ENCODE assay signal across 25 mouse cellular contexts in genomic region chr5:132334796-132335195, GRCm38 (mm10).
DNase-seq lines count a peak whose midpoint lies in the region; ATAC-seq and TF ChIP-seq lines count a peak whose summit lies in the region.
"Had no signal": no experiment of that assay in that cellular context is flagged by ENCODE, and none has a peak within 500 bp of the region (broad histone marks: within the 10 kb centered on the region; RNA-seq: fewer than 3 reads in every experiment).

No protein-coding gene starts in this region.

- H3K27me3 ChIP-seq in forebrain, embryonic 15.5 days = no peaks in the 10 kb centered on the region
- H3K27me3 ChIP-seq in forebrain, embryonic 11.5 days (ENCODE audit: control insufficient read depth, insufficient read depth, low read length) = no peaks in the 10 kb centered on the region
- no peaks in the 10 kb centered on the region for H3K27me3 ChIP-seq in lung, embryonic 15.5 days
- H3K27me3 ChIP-seq in lung, postnatal 0 days (replicated peaks; ENCODE audit: insufficient read depth, low read length) = no peaks in the 10 kb centered on the region
- H3K27me3 ChIP-seq: CH12.LX; embryonic facial prominence, embryonic 12.5 days; forebrain, embryonic 12.5 days; Patski had no signal

- H3K4me3 ChIP-seq in forebrain, embryonic 15.5 days = no peak overlapping the region
- H3K4me3 ChIP-seq in forebrain, embryonic 11.5 days (ENCODE audit: low read depth, low read length) = no peak overlapping the region
- no peak overlapping the region for H3K4me3 ChIP-seq in lung, embryonic 15.5 days
- H3K4me3 ChIP-seq in lung, postnatal 0 days (ENCODE audit: low read depth, low read length) = no peak overlapping the region
- H3K4me3 ChIP-seq: embryonic facial prominence, embryonic 10.5 days; embryonic facial prominence, embryonic 12.5 days; forebrain, embryonic 12.5 days had no signal

- DNase-seq in forebrain, embryonic 11.5 days (ENCODE audit: low spot score) = no peak
- DNase-seq in lung, postnatal 10 days = no peak
- peak; percentile 83 for DNase-seq in lung, postnatal 0 days (ENCODE audit: low spot score)
- peak; percentile 31 for DNase-seq in lung, postnatal 36 days
- no peak for DNase-seq in kidney, adult 18-20 months
- DNase-seq: adrenal gland, adult 8-10 months; adrenal gland, postnatal 14 days; adrenal gland, postnatal 36 days; B cell, adult 2 months; cerebellum, adult 11-12 months; cerebellum, adult 2 months; cerebellum, adult 9-10 months; cerebellum, postnatal 10 days; cerebellum, postnatal 25 days had no signal

- H3K27ac ChIP-seq in forebrain, embryonic 15.5 days (replicated peaks) = 0 out of 2 replicates have a peak overlapping the region, but pooled peaks have one; percentile 41
- no peak overlapping the region for H3K27ac ChIP-seq in forebrain, embryonic 11.5 days (ENCODE audit: low read depth, low read length)
- H3K27ac ChIP-seq in lung, embryonic 15.5 days = no peak overlapping the region
- H3K27ac ChIP-seq in lung, postnatal 0 days (ENCODE audit: low read length) = no peak overlapping the region
- H3K27ac ChIP-seq: embryonic facial prominence, embryonic 10.5 days; embryonic facial prominence, embryonic 12.5 days; forebrain, embryonic 12.5 days had no signal

- ATAC-seq in forebrain, embryonic 15.5 days (replicated peaks) = no peak
- no peak for ATAC-seq in forebrain, embryonic 11.5 days (replicated peaks; ENCODE audit: low FRiP score)
- ATAC-seq in lung, embryonic 15.5 days (ENCODE audit: borderline replicate concordance, extremely low read depth, low FRiP score, low TSS enrichment) = peak; percentile 50; the same call in 1 of the 2 replicates
- ATAC-seq in lung, postnatal 0 days = peak; percentile 55
- ATAC-seq: activated CD4-positive, CD25-positive, alpha-beta regulatory T cell, adult 4 months; CD4-positive, CD25-positive, alpha-beta regulatory T cell, adult 4 months; forebrain, embryonic 14.5 days; Patski had no signal

- no peak for TF ChIP-seq CTCF in lung, postnatal 0 days (IDR thresholded peaks at IDR 0.05)

- no peaks in the 10 kb centered on the region for H3K9me3 ChIP-seq in forebrain, embryonic 15.5 days
- no peaks in the 10 kb centered on the region for H3K9me3 ChIP-seq in forebrain, embryonic 11.5 days (ENCODE audit: control insufficient read depth, low read length)
- H3K9me3 ChIP-seq in lung, embryonic 15.5 days = no peaks in the 10 kb centered on the region
- no peaks in the 10 kb centered on the region for H3K9me3 ChIP-seq in lung, postnatal 0 days (ENCODE audit: low read length)
- H3K9me3 ChIP-seq: embryonic facial prominence, embryonic 10.5 days; embryonic facial prominence, embryonic 12.5 days; forebrain, embryonic 12.5 days had no signal

- H3K36me3 ChIP-seq in forebrain, embryonic 15.5 days = no peaks in the 10 kb centered on the region
- no peaks in the 10 kb centered on the region for H3K36me3 ChIP-seq in forebrain, embryonic 11.5 days (ENCODE audit: control insufficient read depth, insufficient read depth, low read length)
- H3K36me3 ChIP-seq in lung, embryonic 15.5 days = no peaks in the 10 kb centered on the region
- no peaks in the 10 kb centered on the region for H3K36me3 ChIP-seq in lung, postnatal 0 days (ENCODE audit: insufficient read depth, low read length)
- H3K36me3 ChIP-seq: embryonic facial prominence, embryonic 10.5 days; embryonic facial prominence, embryonic 12.5 days; forebrain, embryonic 12.5 days; G1E had no signal

- H3K4me2 ChIP-seq in forebrain, embryonic 15.5 days (replicated peaks) = no peak overlapping the region
- no peak overlapping the region for H3K4me2 ChIP-seq in forebrain, embryonic 11.5 days (ENCODE audit: low read depth, low read length, severe bottlenecking)
- no peak overlapping the region for H3K4me2 ChIP-seq in lung, embryonic 15.5 days
- H3K4me2 ChIP-seq in lung, postnatal 0 days (replicated peaks; ENCODE audit: low read depth, low read length) = no peak overlapping the region
- H3K4me2 ChIP-seq: embryonic facial prominence, embryonic 12.5 days; forebrain, embryonic 12.5 days had no signal

- H3K4me1 ChIP-seq in forebrain, embryonic 15.5 days = peaks cover 83% of the 10 kb centered on the region
- H3K4me1 ChIP-seq in forebrain, embryonic 11.5 days (replicated peaks; ENCODE audit: control insufficient read depth, insufficient read depth, low read length) = peaks cover 11% of the 10 kb centered on the region; the same call in 1 of the 2 replicates
- peaks cover 49% of the 10 kb centered on the region for H3K4me1 ChIP-seq in lung, embryonic 15.5 days
- peaks cover 19% of the 10 kb centered on the region for H3K4me1 ChIP-seq in lung, postnatal 0 days (ENCODE audit: insufficient read depth, low read depth, low read length)

- WGBS in forebrain, embryonic 15.5 days = 70% methylated on average over 3 of the region's 3 CpGs
- WGBS in forebrain, embryonic 11.5 days = 78% methylated on average over 3 of the region's 3 CpGs
- WGBS in lung, embryonic 15.5 days = 53% methylated on average over 3 of the region's 3 CpGs
- 57% methylated on average over 3 of the region's 3 CpGs for WGBS in lung, postnatal 0 days

- peak; percentile 74 for TF ChIP-seq EP300 in lung, postnatal 0 days (IDR thresholded peaks at IDR 0.05)

- no peak overlapping the region for H3K9ac ChIP-seq in forebrain, embryonic 15.5 days (replicated peaks)
- no peak overlapping the region for H3K9ac ChIP-seq in forebrain, embryonic 11.5 days (ENCODE audit: low read length)
- H3K9ac ChIP-seq in lung, embryonic 15.5 days = no peak overlapping the region
- no peak overlapping the region for H3K9ac ChIP-seq in lung, postnatal 0 days (replicated peaks; ENCODE audit: low read depth)
- H3K9ac ChIP-seq: embryonic facial prominence, embryonic 12.5 days; forebrain, embryonic 12.5 days had no signal

Comparison
In these comparisons a context has a peak if more than half of its experiments do, and no peak if none do; other contexts are left out.
1. DNase-seq: peak in lung, postnatal 0 days (single experiment) and lung, postnatal 36 days (single experiment); none in forebrain, embryonic 11.5 days (single experiment), lung, postnatal 10 days (single experiment) and kidney, adult 18-20 months (single experiment).
2. ATAC-seq: peak in lung, embryonic 15.5 days (single experiment) and lung, postnatal 0 days (single experiment); none in forebrain, embryonic 15.5 days (single experiment) and forebrain, embryonic 11.5 days (single experiment).